Mouse (Mus musculus): ENCODE measurements around the gene Wwox.

The Wwox gene

DNA sequence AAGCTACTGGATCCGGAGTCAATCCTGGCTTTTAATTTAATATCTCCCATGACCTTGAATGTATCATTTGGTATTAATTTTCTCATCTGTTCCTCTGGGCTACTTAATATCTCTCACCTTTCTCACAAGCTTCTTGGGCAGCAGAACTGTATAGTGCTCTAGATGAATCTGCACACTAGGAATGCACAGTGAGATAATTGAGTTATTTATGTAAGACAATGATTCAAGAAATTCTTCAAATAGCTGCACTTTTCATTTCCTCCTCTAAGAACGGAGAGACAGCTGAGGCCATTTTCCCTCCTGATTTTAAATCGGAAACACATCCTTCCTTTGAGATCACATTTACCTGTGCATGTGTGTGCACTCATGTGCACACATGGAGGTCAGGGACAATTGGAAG lies 669.9 kb downstream of the Wwox start:
- no peak for DNase-seq (ENCODE audit: low spot score)

GRCm38 (mm10) chr8:115110423-115110822 lies 671.0 kb downstream of the Wwox start:
- DNase-seq (ENCODE audit: low spot score) = no peak

DNA sequence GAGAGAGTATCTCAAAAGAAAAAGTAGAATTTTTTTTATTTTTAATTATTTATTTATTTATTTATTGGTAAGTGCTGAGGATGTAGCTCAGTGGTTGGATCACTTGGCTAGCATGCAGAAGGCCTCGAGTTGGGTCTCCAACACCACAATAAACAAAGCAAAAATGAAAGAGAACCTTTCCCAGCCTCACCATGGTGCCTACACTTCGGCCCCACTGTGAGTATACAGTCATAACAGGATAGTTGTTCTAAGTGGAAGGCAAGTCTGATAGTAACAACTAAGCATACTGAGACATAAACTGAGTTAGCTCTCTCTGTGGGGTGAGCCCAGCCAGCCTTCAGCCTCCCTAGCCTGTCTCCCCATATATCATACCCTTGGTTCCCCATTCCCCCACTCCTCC lies 672.6 kb downstream of the Wwox start:
- DNase-seq (ENCODE audit: low spot score) = no peak

DNA sequence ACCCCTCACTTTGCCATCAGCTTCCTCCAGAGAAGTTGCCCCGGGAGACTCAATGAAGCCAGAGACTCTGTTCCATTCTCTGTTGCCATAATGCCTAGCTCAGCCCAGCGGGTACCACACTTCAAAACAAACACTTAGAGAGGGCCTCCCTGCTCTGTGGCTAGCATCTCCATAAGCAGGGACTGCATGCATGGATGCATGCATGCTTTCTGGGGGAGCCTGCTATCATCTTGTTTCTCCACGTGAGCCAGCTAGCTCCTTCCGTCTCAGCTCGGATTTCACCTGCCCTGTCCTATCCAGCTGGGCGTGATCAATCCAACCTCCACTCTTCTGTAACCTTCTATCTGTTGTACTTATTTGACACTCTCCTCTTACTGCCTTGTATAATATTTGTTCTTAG lies 675.0 kb downstream of the Wwox start:
- DNase-seq (ENCODE audit: low spot score) = no peak

DNA sequence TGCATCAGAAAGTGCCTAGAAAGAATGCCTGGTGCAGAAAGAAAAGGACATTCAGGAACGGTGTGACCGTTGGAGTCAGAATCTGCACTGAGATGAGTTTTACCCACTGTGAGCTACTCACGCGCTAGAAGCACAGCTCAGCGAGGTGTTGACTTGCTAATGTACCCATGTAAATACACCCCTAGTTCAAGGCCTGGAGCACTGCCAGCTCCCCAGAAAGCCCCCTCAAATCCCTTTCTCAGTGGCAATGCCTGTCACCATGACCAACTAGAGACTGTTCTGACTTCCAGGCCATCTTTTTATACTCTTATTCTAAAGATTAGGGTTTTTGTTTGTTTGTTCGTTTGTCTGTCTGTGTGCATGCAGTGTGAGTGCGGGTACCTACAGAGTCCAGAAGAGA lies 686.6 kb downstream of the Wwox start:
- DNase-seq (ENCODE audit: low spot score) = no peak

DNA sequence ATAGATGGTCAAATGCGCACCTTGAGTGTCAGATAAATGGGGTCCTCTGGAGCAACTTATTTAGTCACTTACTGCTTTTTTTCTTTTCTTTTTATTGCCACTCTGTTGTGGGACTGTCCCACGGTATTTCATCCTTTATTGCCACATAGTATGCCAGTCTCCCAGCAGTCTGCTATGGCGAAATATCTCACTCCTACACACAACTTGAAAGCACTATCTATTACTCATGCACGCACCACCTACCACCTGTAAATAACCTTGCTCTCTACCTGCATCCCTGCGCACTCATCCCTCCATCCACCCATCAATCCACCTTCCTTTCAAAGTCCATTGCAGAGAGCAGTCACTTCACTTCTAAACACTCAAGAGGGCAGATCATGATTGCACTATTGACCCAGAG lies 687.2 kb downstream of the Wwox start:
- no peak for DNase-seq (ENCODE audit: low spot score)

DNA sequence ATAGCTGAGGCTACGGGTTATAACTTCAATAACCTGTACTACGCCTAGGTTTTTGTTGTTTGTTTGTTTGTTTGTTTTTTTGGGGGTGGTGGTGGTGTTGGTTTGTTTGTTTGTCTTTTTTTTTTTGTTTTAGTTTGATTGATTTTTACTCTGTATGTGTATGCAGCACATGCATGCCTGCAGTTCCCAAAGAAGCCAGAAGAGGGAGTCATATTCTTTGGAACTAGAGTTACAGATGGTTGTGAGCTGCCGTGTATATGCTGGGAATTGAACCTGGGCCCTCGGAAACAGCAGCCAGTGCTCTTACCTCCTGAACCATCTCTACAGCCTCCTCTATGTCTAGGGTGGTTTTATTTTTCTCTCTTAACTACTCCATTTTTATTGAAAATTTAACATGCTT lies 689.9 kb downstream of the Wwox start:
- no peak for DNase-seq (ENCODE audit: low spot score)

GRCm38 (mm10) chr8:115133119-115133518 lies 693.7 kb downstream of the Wwox start:
- DNase-seq (ENCODE audit: low spot score) = no peak

GRCm38 (mm10) chr8:115133711-115134218 lies 694.3 kb downstream of the Wwox start:
- no peak for DNase-seq (ENCODE audit: low spot score)

DNA sequence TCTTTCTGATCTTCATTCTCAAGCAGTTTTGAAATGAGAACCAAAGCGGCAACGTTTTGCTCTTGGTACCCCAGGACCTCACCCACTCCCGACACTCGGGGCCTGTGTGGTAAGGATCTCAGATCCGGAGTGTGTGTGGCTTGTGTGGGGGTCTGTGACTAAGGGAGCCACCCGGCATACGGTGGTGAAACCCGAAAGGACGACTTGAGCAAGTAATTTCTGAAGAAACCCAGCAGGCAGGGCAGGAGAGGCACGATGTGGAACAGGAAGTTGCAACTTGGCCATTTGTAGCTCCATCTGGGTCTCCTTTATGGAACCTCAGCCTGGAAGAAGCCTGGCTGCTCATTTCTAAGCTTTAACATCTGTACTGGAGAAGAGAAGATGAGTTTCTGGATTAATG lies 697.4 kb downstream of the Wwox start:
- no peak for DNase-seq (ENCODE audit: low spot score)

DNA sequence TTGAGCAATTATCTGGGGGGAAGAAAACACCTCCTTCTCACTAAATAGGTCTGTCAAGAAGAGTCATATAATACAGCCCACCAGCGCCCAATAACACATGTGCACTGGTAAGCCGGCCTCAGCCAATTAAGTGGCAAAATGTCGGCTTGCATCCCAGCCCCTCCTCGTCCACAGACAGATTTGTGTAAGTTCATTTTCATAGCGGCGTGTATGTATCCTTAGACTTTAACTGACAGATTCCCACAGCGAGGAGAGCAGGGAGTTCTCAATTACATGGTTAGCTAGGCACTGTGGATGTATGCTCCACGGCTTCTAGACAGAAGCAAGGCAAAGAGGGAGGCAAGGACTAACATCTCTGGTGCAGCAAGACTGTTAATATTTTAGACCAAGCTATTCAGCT lies 702.2 kb downstream of the Wwox start:
- DNase-seq (ENCODE audit: low spot score) = no peak

DNA sequence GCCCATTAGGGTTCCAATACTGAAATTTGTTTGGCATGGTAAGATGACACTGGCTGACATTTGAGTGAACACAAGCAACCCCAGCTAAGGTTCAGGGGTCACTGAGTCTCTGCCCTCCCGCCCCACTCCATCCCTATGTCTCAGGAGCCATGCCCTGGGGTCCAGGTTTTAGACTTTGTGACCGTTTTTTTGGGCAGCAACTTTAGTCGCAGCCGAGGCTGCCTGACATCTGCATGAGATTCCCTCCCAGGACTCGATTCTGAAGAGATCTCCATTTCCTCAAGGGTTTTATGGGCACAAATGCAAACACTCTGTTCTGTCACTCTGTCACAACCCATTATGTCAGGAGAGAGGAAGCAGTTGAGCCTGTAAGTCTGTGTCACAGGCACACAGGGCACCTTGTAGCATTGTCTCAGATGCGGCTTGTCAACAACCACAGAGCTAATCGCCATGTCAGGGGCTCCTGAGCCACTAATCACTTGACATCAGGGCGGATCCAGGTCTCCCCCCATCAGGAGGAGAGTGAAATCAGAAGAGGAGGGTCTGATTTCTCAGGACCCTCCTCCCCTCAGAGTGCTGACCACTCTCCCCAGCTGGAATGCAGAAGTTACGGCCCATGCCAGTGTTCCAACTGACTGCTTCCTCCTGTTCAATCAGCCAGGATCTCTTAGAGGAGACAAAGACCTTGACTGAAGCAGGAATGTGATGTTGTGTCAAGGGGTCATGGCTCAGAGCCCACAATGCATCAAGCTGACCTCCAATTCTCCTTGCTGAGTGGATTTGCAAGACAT lies 704.3 kb downstream of the Wwox start:
- no peak for DNase-seq (ENCODE audit: low spot score)

- no peak for DNase-seq (ENCODE audit: low spot score)
These were observed 707.6 kb downstream of the Wwox start for GRCm38 (mm10) chr8:115147006-115147405.

GRCm38 (mm10) chr8:115150446-115151109 lies 711.1 kb downstream of the Wwox start:
- DNase-seq (ENCODE audit: low spot score) = no peak

DNA sequence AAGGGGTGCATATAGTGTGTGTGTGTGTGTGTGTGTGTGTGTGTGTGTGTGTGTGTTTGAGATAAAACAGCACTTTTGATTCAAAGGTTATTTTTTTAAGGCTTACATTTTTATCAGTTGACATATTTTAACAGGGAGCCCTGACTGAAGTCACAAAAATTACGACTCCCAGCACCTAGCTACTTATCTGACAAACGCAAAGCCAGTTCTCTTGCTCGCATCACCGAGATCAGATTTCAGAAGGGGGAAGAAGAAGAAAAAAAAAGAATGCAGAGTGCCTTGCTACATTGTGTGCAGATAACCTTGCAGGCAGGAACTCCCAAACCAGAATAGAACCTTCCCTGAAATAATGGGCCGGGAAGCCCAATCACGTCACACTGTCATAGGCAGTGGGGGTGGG lies 712.0 kb downstream of the Wwox start:
- no peak for DNase-seq (ENCODE audit: low spot score)

GRCm38 (mm10) chr8:115154096-115154495 lies 714.6 kb downstream of the Wwox start:
- no peak for DNase-seq (ENCODE audit: low spot score)

DNA sequence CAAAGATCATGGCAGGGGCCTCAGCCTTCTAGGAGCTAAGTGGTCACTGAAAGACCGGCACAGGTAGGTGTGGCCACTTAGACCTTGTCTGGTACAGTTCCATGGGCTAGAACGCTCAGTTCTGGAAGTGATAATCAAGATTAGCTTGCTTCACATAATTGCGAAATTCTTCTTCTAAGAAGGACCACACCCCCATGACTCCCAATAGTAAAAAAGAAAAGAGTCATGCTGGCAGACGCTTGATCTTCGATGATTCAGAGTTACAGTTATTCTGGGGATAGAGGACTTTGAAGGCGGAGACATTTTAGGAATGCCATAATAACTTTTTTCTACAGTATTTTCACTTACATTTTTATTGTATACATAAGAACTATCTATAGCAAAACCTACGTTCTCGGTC lies 716.7 kb downstream of the Wwox start:
- DNase-seq (ENCODE audit: low spot score) = no peak

GRCm38 (mm10) chr8:115157977-115158720 lies 718.7 kb downstream of the Wwox start:
- DNase-seq (ENCODE audit: low spot score) = no peak

- no peak for DNase-seq (ENCODE audit: low spot score)
These were observed 719.3 kb downstream of the Wwox start for GRCm38 (mm10) chr8:115158721-115159111.

GRCm38 (mm10) chr8:115159208-115159607 lies 719.8 kb downstream of the Wwox start:
- DNase-seq (ENCODE audit: low spot score) = no peak

DNA sequence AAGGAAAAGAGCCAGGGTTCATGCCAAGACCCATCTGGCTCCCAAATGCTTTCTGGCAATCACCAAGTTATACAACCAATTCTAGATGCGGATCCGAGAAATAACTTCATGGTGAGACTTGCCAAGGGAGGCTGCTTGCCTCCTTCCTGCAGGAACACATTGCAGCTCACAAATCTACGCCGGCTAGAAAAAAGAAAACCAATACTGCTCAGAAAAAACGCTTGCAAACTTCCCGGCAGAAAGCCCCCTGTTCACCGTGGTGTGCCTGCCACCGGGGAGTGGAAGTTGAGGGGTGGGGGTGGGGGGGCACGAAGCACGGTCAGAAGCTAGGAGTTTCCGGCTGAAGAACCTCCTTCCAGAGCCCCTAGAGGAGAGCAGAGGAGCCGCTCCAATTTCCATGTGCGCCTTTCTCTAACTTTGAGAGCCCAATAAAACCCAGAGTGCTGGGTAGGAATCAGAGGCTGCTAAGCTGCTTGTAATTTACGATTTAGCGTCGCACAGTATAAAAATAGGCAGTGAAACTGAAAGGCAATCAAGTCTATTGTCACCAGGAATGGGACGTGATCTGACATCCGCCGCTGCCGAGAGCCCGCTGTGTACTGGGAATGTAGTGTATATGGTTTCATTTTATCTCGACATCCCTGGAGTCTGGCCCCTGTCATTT lies 720.4 kb downstream of the Wwox start:
- no peak for DNase-seq (ENCODE audit: low spot score)

GRCm38 (mm10) chr8:115160407-115160806 lies 721.0 kb downstream of the Wwox start:
- no peak for DNase-seq (ENCODE audit: low spot score)

Data from layer of hippocampus, adult 9-10 months (tissue).